Mouse (Mus musculus): ENCODE data around the gene Acyp1. TPM values are rescaled to one million over a fixed set of nuclear protein-coding genes. Genes with fewer than 3 reads are reported as not detected.
"Not testable (repeated sequence)": the region's sequence is repeated elsewhere in the genome, so short reads cannot be mapped to it uniquely, and the experiment has no call there.

The Acyp1 gene
- polyA plus RNA-seq, 1 experiment from 2014 or later = 87.7 TPM

DNA sequence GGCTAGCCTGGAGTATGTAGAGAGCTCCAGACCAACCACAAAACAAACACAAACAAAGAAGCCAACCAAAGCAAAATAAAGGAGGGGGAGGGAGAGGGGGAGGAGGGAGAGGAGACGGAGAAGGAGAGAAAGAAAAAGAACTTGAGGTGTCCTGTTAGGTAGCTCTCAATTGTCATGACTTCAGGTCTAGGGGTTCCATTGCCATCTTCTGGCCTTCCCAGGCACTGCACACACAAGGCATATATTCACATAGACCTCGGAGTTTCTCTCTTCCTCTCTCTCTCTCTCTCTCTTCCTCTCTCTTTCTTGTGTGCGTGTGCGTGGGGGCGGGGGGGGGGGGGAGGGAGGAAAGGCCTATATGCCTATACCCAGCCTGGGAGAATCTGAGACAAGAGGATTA, 1.3 kb downstream of the Acyp1 start:
- H3K4me2 ChIP-seq (ENCODE audit: low read length) = no peak overlapping the region
- H3K27ac ChIP-seq = no peak overlapping the region

DNA sequence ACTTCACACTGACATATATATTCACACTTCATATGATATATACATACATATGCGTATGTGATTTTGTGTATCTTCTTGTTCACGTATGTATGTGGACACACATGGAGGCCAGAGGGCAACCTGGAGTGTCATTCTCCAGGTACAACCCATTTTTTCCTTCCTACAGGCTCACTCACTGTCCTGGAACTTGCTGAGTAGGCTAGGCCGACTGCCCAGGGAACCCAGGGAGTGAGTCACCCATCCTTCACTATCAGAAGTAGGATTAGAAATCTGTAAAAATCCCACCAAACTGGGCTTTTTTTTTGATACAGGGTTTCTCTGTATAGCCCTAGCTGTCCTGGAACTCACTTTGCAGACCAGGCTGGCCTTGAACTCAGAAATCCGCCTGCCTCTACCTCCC, 3.2 kb downstream of the Acyp1 start:
- Histone ChIP-seq H3K9ac (ENCODE audit: low read depth, low read length) (no peak overlapping the region), H3K36me3 (ENCODE audit: insufficient read depth, low read length) (no peaks in the 10 kb centered on the region), H3K27me3 (ENCODE audit: insufficient read depth, low read length) (no peaks in the 10 kb centered on the region), H3K9me3 (replicated peaks; ENCODE audit: low read length) (no peaks in the 10 kb centered on the region), H3K4me2 (ENCODE audit: low read length) (no peak overlapping the region), H3K4me3 (replicated peaks; ENCODE audit: low read depth, low read length) (no peak overlapping the region), H3K27ac (no peak overlapping the region), H3K4me1 (replicated peaks; ENCODE audit: insufficient read depth, low read length) (peaks cover 13% of the 10 kb centered on the region; the same call in 1 of the 2 replicates)
- no peak for TF ChIP-seq CTCF (IDR thresholded peaks at IDR 0.05; ENCODE audit: low read depth)
- DNase-seq (ENCODE audit: low spot score) (no peak), ATAC-seq (replicated peaks; ENCODE audit: low FRiP score, low read depth) (no peak)
- 90% methylated on average over 4 of the region's 4 CpGs for WGBS

More for the DNA sequence above, 1.3 kb downstream of the Acyp1 start:
- ATAC-seq (replicated peaks; ENCODE audit: low FRiP score, low read depth) (no peak), DNase-seq (ENCODE audit: low spot score) (peak; percentile 78)
- WGBS = 29% methylated on average over 2 of the region's 5 CpGs
- Histone ChIP-seq H3K4me1 (replicated peaks; ENCODE audit: insufficient read depth, low read length) (peaks cover 15% of the 10 kb centered on the region; the same call in 1 of the 2 replicates), H3K36me3 (ENCODE audit: insufficient read depth, low read length) (no peaks in the 10 kb centered on the region), H3K9ac (ENCODE audit: low read depth, low read length) (no peak overlapping the region), H3K27me3 (ENCODE audit: insufficient read depth, low read length) (no peaks in the 10 kb centered on the region), H3K9me3 (replicated peaks; ENCODE audit: low read length) (no peaks in the 10 kb centered on the region), H3K4me3 (replicated peaks; ENCODE audit: low read depth, low read length) (no peak overlapping the region)
- TF ChIP-seq CTCF (IDR thresholded peaks at IDR 0.05; ENCODE audit: low read depth) = peak; percentile 76

GRCm38 (mm10) chr12:85284331-85284730, 3.9 kb downstream of the Acyp1 start:
- no peaks in the 10 kb centered on the region for H3K9me3 ChIP-seq (replicated peaks; ENCODE audit: low read length)
- H3K36me3 ChIP-seq (ENCODE audit: insufficient read depth, low read length) = no peaks in the 10 kb centered on the region
- H3K4me2 ChIP-seq (ENCODE audit: low read length) = no peak overlapping the region
- H3K4me1 ChIP-seq (replicated peaks; ENCODE audit: insufficient read depth, low read length) = peaks cover 13% of the 10 kb centered on the region; the same call in 1 of the 2 replicates
- H3K9ac ChIP-seq (ENCODE audit: low read depth, low read length) = no peak overlapping the region
- 66% methylated on average over 8 of the region's 8 CpGs for WGBS
- H3K27ac ChIP-seq = no peak overlapping the region
- no peak overlapping the region for H3K4me3 ChIP-seq (replicated peaks; ENCODE audit: low read depth, low read length)
- H3K27me3 ChIP-seq (ENCODE audit: insufficient read depth, low read length) = no peaks in the 10 kb centered on the region
- no peak for DNase-seq (ENCODE audit: low spot score)
- no peak for ATAC-seq (replicated peaks; ENCODE audit: low FRiP score, low read depth)
- no peak for TF ChIP-seq CTCF (IDR thresholded peaks at IDR 0.05; ENCODE audit: low read depth)

DNA sequence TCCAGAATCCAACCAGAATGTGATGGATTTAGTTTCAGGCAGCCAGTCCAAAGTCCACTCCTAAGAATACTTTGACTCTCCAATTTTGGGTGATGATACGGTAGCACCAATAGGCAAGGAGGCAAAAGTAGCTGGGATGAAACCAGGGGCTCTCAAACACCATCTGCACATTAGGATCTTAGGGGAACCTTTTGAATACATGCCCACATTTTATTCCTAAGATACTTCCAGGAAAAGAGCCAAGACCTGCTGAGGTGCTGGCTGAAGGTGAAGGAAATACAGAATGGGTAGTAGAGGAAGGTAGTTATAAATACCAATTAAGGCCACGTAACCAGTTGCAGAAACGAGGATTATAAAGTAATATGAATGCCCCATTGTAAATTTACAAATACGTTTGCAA, 6.5 kb downstream of the Acyp1 start:
- WGBS = 94% methylated on average over 1 of the region's 4 CpGs
- not testable (repeated sequence) for DNase-seq (ENCODE audit: low spot score); H3K27ac ChIP-seq; H3K4me3 ChIP-seq (replicated peaks; ENCODE audit: low read depth, low read length); H3K4me1 ChIP-seq (replicated peaks; ENCODE audit: insufficient read depth, low read length); ATAC-seq (replicated peaks; ENCODE audit: low FRiP score, low read depth); H3K36me3 ChIP-seq (ENCODE audit: insufficient read depth, low read length); H3K9me3 ChIP-seq (replicated peaks; ENCODE audit: low read length); H3K9ac ChIP-seq (ENCODE audit: low read depth, low read length); H3K4me2 ChIP-seq (ENCODE audit: low read length); H3K27me3 ChIP-seq (ENCODE audit: insufficient read depth, low read length)

GRCm38 (mm10) chr12:85280845-85281651, 7.2 kb downstream of the Acyp1 start:
- Histone ChIP-seq H3K27ac (no peak overlapping the region), H3K27me3 (ENCODE audit: insufficient read depth, low read length) (no peaks in the 10 kb centered on the region), H3K4me2 (ENCODE audit: low read length) (peak overlapping the region; percentile 94), H3K4me1 (replicated peaks; ENCODE audit: insufficient read depth, low read length) (peaks cover 5% of the 10 kb centered on the region; the same call in 1 of the 2 replicates), H3K9me3 (replicated peaks; ENCODE audit: low read length) (no peaks in the 10 kb centered on the region), H3K4me3 (replicated peaks; ENCODE audit: low read depth, low read length) (no peak overlapping the region), H3K9ac (ENCODE audit: low read depth, low read length) (no peak overlapping the region), H3K36me3 (ENCODE audit: insufficient read depth, low read length) (no peaks in the 10 kb centered on the region)
- no peak for ATAC-seq (replicated peaks; ENCODE audit: low FRiP score, low read depth)
- WGBS = 70% methylated on average over 12 of the region's 12 CpGs
- DNase-seq (ENCODE audit: low spot score) = no peak
- TF ChIP-seq CTCF (IDR thresholded peaks at IDR 0.05; ENCODE audit: low read depth) = no peak

DNA sequence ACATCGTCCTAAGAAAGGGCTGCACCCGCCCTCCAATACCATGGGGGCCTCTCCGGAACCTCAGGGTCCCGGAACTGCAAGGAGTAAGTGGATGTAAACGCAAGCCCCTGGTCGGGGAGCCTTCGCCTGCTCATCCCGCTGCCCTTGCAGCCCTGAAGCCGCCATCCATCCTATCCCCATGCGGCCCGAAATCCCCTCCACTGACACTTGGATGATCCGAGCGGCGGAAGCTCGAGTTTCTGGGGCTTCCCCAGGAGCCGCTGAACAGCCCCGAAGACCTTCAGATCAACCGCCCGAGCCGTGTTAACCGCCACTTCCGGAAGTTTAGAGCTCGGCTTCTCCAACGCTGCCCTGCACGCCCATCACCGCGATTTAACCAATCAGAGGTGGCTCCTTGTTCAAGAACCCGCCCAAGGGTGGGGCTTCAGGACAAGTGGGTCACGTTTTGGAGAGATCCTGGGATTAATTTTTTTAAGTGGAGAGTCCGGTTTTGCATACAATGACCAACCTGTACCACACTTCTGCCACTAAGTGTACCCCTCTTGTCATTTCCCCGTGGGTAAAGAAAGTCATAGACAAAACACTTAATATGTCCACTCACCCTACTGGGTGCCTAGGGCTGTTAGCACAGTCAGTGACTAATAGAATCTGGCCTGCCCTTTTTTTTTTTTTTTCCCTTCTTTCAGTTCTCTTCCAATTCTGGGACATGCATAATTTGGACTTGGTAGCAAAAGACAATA, 8.0 kb downstream of the Acyp1 start:
- DNase-seq (ENCODE audit: low spot score) (peak; percentile 98), ATAC-seq (replicated peaks; ENCODE audit: low FRiP score, low read depth) (peak; percentile 94)
- peak; percentile 9; the same call in 1 of the 2 replicates for TF ChIP-seq CTCF (IDR thresholded peaks at IDR 0.05; ENCODE audit: low read depth)

More for the DNA sequence above, 8.0 kb downstream of the Acyp1 start:
- WGBS = 0% methylated on average over 31 of the region's 31 CpGs
- Histone ChIP-seq H3K9ac (ENCODE audit: low read depth, low read length) (peak overlapping the region; percentile 84), H3K27ac (peak overlapping the region; percentile 71; the same call in 1 of the 2 replicates), H3K4me1 (replicated peaks; ENCODE audit: insufficient read depth, low read length) (peaks cover 5% of the 10 kb centered on the region; the same call in 1 of the 2 replicates), H3K36me3 (ENCODE audit: insufficient read depth, low read length) (no peaks in the 10 kb centered on the region), H3K4me2 (ENCODE audit: low read length) (peak overlapping the region; percentile 94), H3K4me3 (replicated peaks; ENCODE audit: low read depth, low read length) (peak overlapping the region; percentile 89), H3K9me3 (replicated peaks; ENCODE audit: low read length) (no peaks in the 10 kb centered on the region), H3K27me3 (ENCODE audit: insufficient read depth, low read length) (no peaks in the 10 kb centered on the region)

Measured in kidney, postnatal 0 days (tissue).